Mouse (Mus musculus) kidney, embryonic 16.5 days (tissue): ENCODE measurements around the gene Rnf19b. TPM values are rescaled to one million over a fixed set of nuclear protein-coding genes. Genes with fewer than 3 reads are reported as not detected.

Source experiments
- ATAC-seq: fragments of 200-750 bp; cut with Nextera tagmentation; 2 replicates; pipeline ENCODE4 v1.8.0; 2017; ENCODE audit warnings: moderate TSS enrichment; ENCODE audit not compliant: low FRiP score, low TSS enrichment
- H3K27ac ChIP-seq: fragments of 300-500 bp; sonication (generic); 2 replicates; pipeline ENCODE4 v1.5.1; 2014; ENCODE audit warnings: low read length
- H3K27me3 ChIP-seq: fragments of 300-500 bp; sonication (generic); 2 replicates; pipeline ENCODE4 v1.6.1; 2014; ENCODE audit warnings: low read length, control low read depth, mixed read lengths; ENCODE audit not compliant: insufficient read depth
- H3K36me3 ChIP-seq: fragments of 300-500 bp; sonication (generic); 2 replicates; pipeline ENCODE4 v1.6.1; 2014; ENCODE audit warnings: low read length, control low read depth, mixed read lengths; ENCODE audit not compliant: insufficient read depth
- H3K4me1 ChIP-seq: fragments of 300-500 bp; sonication (generic); 2 replicates; pipeline ENCODE4 v1.6.1; 2014; ENCODE audit warnings: low read length, control low read depth, mixed read lengths; ENCODE audit not compliant: insufficient read depth
- H3K4me2 ChIP-seq: fragments of 300-500 bp; sonication (generic); replicated peaks from 2 replicates; pipeline ENCODE4 v1.6.1; 2014; ENCODE audit warnings: low read depth, low read length
- H3K4me3 ChIP-seq: fragments of 300-500 bp; sonication (generic); 2 replicates; pipeline ENCODE4 v1.5.1; 2014; ENCODE audit warnings: mild to moderate bottlenecking, low read length
- H3K9ac ChIP-seq: fragments of 300-500 bp; sonication (generic); replicated peaks from 2 replicates; pipeline ENCODE4 v1.6.1; 2014; ENCODE audit warnings: low read length
- H3K9me3 ChIP-seq: fragments of 300-500 bp; sonication (generic); 2 replicates; pipeline ENCODE4 v1.6.1; 2016; ENCODE audit warnings: low read length, control low read depth
- WGBS: fragments of 180-500 bp; shearing (Covaris S2); extraction: QIAGEN DNeasy Blood & Tissue Kit; methylation state at CpG from one replicate; pipeline ENCODE4 v1.1.7; 2014; 5-methylcytosine and 5-hydroxymethylcytosine counted together
- polyA plus RNA-seq: library from polyadenylated mRNA; unstranded; fragments of >200 nt; fragmentation: Nextera tagmentation; extraction: Ambion mirVana; gene quantifications from 2 replicates; pipeline ENCODE4 v1.2.1, GENCODE M21; 2015

The Rnf19b gene
- polyA plus RNA-seq, 1 experiment from 2014 or later = 6.4 TPM

DNA sequence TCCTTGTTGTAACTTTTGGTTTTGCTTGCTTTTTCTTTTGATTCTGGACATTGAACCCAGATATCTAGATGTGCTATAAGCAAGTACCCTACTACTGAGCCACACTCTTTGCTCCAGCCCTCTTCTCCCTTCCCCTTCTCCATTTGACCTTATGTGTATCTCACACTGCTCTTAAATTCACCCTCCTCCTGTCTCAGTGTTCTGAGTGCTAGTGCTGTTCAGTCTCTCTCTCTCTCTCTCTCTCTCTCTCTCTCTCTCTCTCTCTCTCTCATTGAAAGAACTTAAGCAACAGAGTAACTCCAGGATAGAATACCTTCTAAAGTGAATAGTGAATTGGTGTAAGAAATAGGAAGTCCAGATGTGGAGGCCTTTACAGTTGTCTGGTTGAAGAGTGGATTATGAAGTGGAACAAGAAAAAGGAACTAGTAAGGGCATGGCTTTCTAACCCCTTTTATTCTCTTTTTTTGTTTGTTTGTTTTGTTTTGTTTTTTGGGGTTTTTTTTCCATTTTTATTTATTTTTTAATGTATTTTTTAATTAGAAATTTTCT is 7.7 kb downstream of the Rnf19b start:
- no peak for ATAC-seq
- Histone ChIP-seq H3K27me3 (no peaks in the 10 kb centered on the region), H3K27ac (no peak overlapping the region), H3K4me2 (no peak overlapping the region), H3K36me3 (no peaks in the 10 kb centered on the region), H3K4me3 (no peak overlapping the region), H3K4me1 (no peaks in the 10 kb centered on the region), H3K9ac (no peak overlapping the region), H3K9me3 (no peaks in the 10 kb centered on the region)

DNA sequence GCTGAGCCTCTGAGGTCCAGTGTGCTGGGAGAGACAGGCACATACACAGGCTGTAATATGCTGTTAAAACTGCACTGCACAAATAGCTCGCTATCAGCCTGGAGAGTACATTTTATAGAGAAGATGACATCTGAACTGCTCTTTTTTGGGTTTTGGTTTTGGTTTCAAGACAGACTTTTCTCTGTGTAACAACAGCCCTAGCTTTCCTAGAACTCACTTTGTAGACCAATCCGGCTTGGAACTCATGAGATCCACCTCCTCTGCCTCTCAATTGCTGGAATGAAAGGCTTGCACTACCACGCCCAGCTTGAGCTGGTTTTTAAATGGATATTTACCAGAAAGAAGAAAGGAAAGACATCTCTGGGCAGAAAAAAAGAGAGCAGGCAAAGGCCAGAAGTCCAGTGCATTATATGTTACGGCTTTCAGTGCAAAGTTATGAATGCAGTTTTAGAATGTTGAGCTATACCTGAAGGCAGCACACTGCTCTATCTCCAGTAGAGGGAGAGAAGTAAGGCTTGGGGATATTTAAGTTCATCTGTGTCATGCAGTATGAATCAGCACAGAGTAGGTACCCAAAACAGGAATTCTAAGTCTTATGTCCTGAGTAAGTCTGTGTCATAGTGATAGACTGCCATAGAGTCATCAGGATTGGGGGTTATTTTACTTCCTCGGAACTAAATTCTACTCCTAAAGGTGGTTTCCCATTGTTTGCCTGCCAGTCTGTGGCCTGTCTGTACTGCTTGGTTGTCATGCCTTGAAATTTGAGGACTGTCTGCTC is 9.8 kb downstream of the Rnf19b start:
- Histone ChIP-seq H3K9ac (no peak overlapping the region), H3K36me3 (no peaks in the 10 kb centered on the region), H3K9me3 (no peaks in the 10 kb centered on the region), H3K27ac (no peak overlapping the region), H3K4me3 (no peak overlapping the region), H3K4me1 (no peaks in the 10 kb centered on the region), H3K4me2 (no peak overlapping the region), H3K27me3 (no peaks in the 10 kb centered on the region)
- ATAC-seq = no peak
- WGBS = 83% methylated on average over 5 of the region's 5 CpGs

DNA sequence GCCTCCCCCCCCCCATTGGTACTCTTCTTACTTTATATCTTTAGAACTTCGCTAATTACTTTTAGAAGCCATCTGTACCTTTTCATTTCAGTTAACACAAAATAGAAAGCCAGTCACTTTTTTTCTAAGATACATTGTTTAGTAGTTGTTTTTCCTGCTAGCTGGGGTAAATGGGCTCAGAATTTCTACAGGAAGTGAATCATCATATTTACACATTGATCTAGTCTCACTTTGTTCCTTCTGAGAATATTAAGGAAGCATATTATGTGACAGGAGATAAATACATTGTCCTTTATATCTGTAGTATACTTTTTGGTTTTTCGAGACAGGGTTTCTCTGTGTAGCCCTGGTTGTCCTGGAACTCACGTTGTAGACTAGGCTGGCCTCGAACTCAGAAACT is 10.8 kb downstream of the Rnf19b start:
- H3K4me2 ChIP-seq = no peak overlapping the region
- no peak overlapping the region for H3K4me3 ChIP-seq
- no peak overlapping the region for H3K9ac ChIP-seq
- ATAC-seq = no peak
- H3K4me1 ChIP-seq = no peaks in the 10 kb centered on the region
- 0 out of 2 replicates have a peak, but pooled peaks cover 3% of the 10 kb centered on the region for H3K36me3 ChIP-seq
- H3K27me3 ChIP-seq = no peaks in the 10 kb centered on the region
- WGBS = 86% methylated on average over 4 of the region's 4 CpGs
- no peaks in the 10 kb centered on the region for H3K9me3 ChIP-seq
- no peak overlapping the region for H3K27ac ChIP-seq

DNA sequence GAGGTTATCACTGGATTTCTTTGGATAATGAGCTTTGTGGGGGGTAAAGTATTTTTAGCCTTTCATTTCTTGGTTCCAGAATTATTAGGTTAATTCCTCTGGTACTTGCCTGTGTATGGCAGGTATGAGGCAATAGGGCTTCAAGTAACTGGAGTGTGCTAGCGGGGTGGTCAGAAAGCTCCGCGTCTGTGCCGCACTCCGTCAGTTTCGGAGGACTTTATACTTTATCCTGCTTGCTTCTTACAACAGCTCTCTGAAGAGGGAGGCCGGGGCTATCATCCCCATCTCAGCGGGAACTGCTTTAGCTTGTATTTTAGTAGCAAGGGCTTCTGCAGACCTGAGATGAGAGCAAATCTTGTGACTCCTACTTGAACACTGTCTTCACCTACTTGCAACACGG is 21.1 kb downstream of the Rnf19b start:
- 94% methylated on average over 9 of the region's 9 CpGs for WGBS
- H3K4me3 ChIP-seq = no peak overlapping the region
- H3K36me3 ChIP-seq = peaks cover 40% of the 10 kb centered on the region
- no peak overlapping the region for H3K9ac ChIP-seq
- no peak overlapping the region for H3K4me2 ChIP-seq
- H3K4me1 ChIP-seq = no peaks in the 10 kb centered on the region
- H3K27ac ChIP-seq = no peak overlapping the region
- 0 out of 2 replicates have a peak, but pooled peaks cover 3% of the 10 kb centered on the region for H3K9me3 ChIP-seq
- no peaks in the 10 kb centered on the region for H3K27me3 ChIP-seq
- no peak for ATAC-seq

DNA sequence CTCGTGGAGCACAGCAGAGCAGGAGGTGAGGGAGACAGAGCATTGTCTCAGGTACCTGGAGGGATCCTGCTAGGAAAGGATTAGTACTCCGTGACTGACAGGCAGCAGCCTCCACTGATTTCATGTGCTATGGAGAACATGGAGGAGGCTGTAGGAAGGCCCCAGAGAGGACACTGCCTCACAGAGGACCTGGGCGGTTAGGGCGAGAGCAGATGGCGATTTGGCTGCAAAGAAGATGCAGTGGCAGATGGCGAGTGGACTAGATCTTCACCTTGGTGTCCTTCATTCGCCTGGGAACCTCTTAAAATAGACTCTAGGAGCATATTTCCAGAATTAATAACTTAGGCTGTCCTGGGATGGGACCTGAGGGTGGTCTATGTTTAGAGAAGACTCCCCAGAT is 23.0 kb downstream of the Rnf19b start:
- H3K36me3 ChIP-seq = peaks cover 41% of the 10 kb centered on the region
- no peak for ATAC-seq

DNA sequence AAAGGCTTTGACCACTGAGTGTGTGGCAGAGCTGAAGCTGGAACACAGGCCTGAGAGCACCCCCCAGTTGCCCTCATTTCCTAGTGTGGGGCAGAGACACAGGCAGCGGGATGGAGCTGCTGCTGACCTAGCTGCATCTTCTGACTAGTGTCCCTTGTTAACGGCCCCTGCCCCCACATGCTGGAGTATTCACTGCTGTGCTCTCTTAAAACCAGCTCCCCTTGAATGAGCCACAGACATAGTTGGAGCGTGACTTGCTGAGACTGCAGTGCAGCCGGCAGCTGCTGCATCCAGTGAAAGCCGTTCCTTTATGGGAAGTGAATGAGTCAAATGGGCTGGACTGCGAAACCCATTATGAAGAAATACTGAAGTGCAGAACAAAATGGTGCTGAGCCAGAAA is 23.4 kb downstream of the Rnf19b start:
- Histone ChIP-seq H3K36me3 (peaks cover 39% of the 10 kb centered on the region), H3K9ac (no peak overlapping the region), H3K4me3 (no peak overlapping the region), H3K27me3 (no peaks in the 10 kb centered on the region), H3K9me3 (0 out of 2 replicates have a peak, but pooled peaks cover 3% of the 10 kb centered on the region), H3K27ac (no peak overlapping the region), H3K4me2 (no peak overlapping the region), H3K4me1 (no peaks in the 10 kb centered on the region)
- 70% methylated on average over 6 of the region's 6 CpGs for WGBS
- ATAC-seq = no peak

More for the DNA sequence above, 23.0 kb downstream of the Rnf19b start:
- Histone ChIP-seq H3K9ac (no peak overlapping the region), H3K27me3 (no peaks in the 10 kb centered on the region), H3K27ac (no peak overlapping the region), H3K4me3 (no peak overlapping the region), H3K4me1 (no peaks in the 10 kb centered on the region), H3K9me3 (0 out of 2 replicates have a peak, but pooled peaks cover 3% of the 10 kb centered on the region), H3K4me2 (no peak overlapping the region)
- WGBS = 85% methylated on average over 7 of the region's 7 CpGs

DNA sequence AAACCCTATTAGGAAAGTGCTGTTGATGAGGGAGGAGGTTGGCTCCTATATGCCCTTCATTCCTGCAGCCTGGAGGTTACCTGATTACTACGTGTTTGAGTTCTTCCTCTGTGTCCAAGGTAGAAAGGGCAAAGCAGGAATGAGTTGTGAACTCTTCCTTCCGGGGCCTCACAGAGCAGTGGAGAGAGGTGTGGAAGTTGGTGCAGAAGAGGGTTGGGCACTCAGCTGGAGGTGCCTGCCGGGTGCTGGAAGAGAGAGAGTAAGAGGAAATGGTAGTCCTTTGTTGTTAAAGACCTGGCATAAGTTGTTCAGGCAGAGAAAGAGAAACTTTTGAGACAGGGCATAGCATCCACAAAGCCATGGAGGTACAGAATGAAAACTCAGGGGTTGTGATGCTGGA is 23.9 kb downstream of the Rnf19b start:
- WGBS = 85% methylated on average over 3 of the region's 3 CpGs

DNA sequence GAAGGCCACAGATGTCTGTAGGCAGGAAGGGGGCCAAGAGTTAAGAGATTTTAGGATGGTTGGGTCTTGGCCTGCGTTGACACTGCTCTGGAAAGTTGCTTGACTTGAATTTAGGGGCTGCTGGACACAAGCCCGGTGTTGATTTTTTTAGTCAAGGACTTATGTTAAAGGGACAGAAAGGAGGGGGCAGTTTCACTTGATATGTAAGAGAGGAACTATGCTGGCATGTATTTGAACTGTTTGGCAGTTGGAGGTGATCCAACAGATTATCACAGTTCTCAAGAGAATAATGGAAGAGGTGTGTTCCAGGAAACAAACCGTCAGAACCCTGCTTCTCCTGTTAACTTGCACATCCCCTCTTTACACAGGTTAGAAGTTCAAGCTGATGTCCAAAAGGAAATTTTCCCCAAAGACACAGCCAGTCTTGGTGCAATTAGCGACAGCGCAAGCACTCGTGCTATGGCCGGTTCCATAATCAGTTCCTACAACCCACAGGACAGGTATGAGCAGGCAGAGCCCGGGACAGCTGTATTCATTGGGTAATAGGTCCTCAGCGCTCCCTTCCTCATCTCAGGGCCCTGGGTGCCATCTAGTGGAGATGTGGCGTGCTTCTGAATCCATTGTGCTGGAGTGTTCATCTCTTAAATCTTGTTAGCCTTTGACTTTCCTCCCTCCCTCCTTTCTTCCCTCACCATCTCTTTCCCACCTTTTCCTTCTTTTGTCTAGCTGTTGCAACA is 24.5 kb downstream of the Rnf19b start:
- Histone ChIP-seq H3K4me3 (no peak overlapping the region), H3K4me1 (no peaks in the 10 kb centered on the region), H3K9me3 (0 out of 2 replicates have a peak, but pooled peaks cover 3% of the 10 kb centered on the region), H3K4me2 (no peak overlapping the region), H3K27me3 (no peaks in the 10 kb centered on the region), H3K36me3 (peaks cover 34% of the 10 kb centered on the region), H3K9ac (no peak overlapping the region), H3K27ac (no peak overlapping the region)
- ATAC-seq = peak; percentile 70; the same call in 1 of the 2 replicates
- 49% methylated on average over 10 of the region's 10 CpGs for WGBS

More for the DNA sequence above, 23.9 kb downstream of the Rnf19b start:
- H3K4me1 ChIP-seq = no peaks in the 10 kb centered on the region
- H3K36me3 ChIP-seq = peaks cover 35% of the 10 kb centered on the region
- H3K9me3 ChIP-seq = 0 out of 2 replicates have a peak, but pooled peaks cover 3% of the 10 kb centered on the region
- no peak overlapping the region for H3K27ac ChIP-seq
- H3K27me3 ChIP-seq = no peaks in the 10 kb centered on the region
- no peak overlapping the region for H3K4me3 ChIP-seq
- H3K4me2 ChIP-seq = no peak overlapping the region
- no peak overlapping the region for H3K9ac ChIP-seq
- no peak for ATAC-seq

DNA sequence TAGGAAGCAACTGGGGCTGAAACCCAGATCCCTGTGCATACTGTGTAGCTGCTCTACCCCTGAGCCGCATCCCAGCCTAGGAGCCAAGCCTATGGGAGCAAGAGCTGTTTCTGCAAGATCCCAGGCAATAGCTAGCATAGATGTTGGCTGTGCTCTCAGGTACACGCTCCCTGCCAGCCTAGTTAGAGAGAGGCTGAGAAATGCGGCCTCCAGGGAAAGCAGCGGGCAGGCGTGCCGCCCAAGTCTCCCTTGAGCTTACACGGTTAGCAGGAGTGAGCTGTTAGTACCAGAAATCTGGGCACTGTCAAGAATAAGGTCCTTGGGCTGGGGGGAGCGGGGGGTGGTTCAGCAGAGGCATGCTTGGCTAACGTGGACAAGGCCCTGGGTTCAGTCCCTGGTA is 26.8 kb downstream of the Rnf19b start:
- Histone ChIP-seq H3K27me3 (no peaks in the 10 kb centered on the region), H3K4me3 (no peak overlapping the region), H3K9ac (no peak overlapping the region), H3K4me1 (no peaks in the 10 kb centered on the region), H3K36me3 (peaks cover 15% of the 10 kb centered on the region), H3K27ac (no peak overlapping the region), H3K4me2 (no peak overlapping the region), H3K9me3 (no peaks in the 10 kb centered on the region)
- 90% methylated on average over 9 of the region's 9 CpGs for WGBS
- no peak for ATAC-seq
